Mouse (Mus musculus) liver, embryonic 11.5 days (tissue): Measurements from ENCODE around the gene Taar7e. TPM values are rescaled to one million over a fixed set of nuclear protein-coding genes. Genes with fewer than 3 reads are reported as not detected.

Experiments used
- ATAC-seq: fragments of 200-750 bp; cut with Nextera tagmentation; replicated peaks from 2 replicates; pipeline ENCODE4 v1.8.0; 2017; ENCODE audit warnings: moderate number of reproducible peaks, mild to moderate bottlenecking, moderate TSS enrichment, moderate library complexity; ENCODE audit not compliant: low FRiP score
- DNase-seq: peaks from one replicate; pipeline ENCODE4 v3.0.0-alpha.2; 2017; ENCODE audit warnings: low spot score
- H3K27ac ChIP-seq: fragments of 300-500 bp; sonication (generic); 2 replicates; pipeline ENCODE4 v1.5.1; 2014; ENCODE audit warnings: mild to moderate bottlenecking, low read depth, low read length, control low read depth
- H3K27me3 ChIP-seq: fragments of 300-500 bp; sonication (generic); replicated peaks from 2 replicates; pipeline ENCODE4 v1.6.1; 2014; ENCODE audit warnings: low read length, mixed read lengths; ENCODE audit not compliant: control insufficient read depth, insufficient read depth
- H3K36me3 ChIP-seq: fragments of 300-500 bp; sonication (generic); 2 replicates; pipeline ENCODE4 v1.6.1; 2014; ENCODE audit warnings: mild to moderate bottlenecking, low read length, moderate library complexity, mixed read lengths; ENCODE audit not compliant: control insufficient read depth, insufficient read depth
- H3K4me1 ChIP-seq: fragments of 300-500 bp; sonication (generic); replicated peaks from 2 replicates; pipeline ENCODE4 v1.6.1; 2014; ENCODE audit warnings: low read length, mixed read lengths; ENCODE audit not compliant: control insufficient read depth, insufficient read depth
- H3K4me2 ChIP-seq: fragments of 300-500 bp; sonication (generic); 2 replicates; pipeline ENCODE4 v1.6.1; 2014; ENCODE audit warnings: mild to moderate bottlenecking, control low read depth, moderate library complexity
- H3K4me3 ChIP-seq: fragments of 300-500 bp; sonication (generic); 2 replicates; pipeline ENCODE4 v1.5.1; 2014; ENCODE audit warnings: low read depth, low read length, control low read depth
- H3K9ac ChIP-seq: fragments of 300-500 bp; sonication (generic); 2 replicates; pipeline ENCODE4 v1.6.1; 2014; ENCODE audit warnings: low read depth, low read length, control low read depth
- H3K9me3 ChIP-seq: fragments of 300-500 bp; sonication (generic); 2 replicates; pipeline ENCODE4 v1.6.1; 2016; ENCODE audit warnings: low read length, inconsistent platforms, mixed read lengths; ENCODE audit not compliant: control insufficient read depth
- WGBS: fragments of 180-500 bp; shearing (Covaris S2); extraction: QIAGEN DNeasy Blood & Tissue Kit; methylation state at CpG from one replicate; pipeline ENCODE4 v1.1.7; 2014; 5-methylcytosine and 5-hydroxymethylcytosine counted together
- polyA plus RNA-seq: library from polyadenylated mRNA; unstranded; fragments of >200 nt; fragmentation: Nextera tagmentation; extraction: Ambion mirVana; gene quantifications from 2 replicates; pipeline ENCODE4 v1.2.1, GENCODE M21; 2014

Gene Taar7e
- not detected in 2 replicates for polyA plus RNA-seq

GRCm38 (mm10) chr10:24037314-24037713, at the start of gene Taar7e:
Gene Taar7e, plus strand, starts transcription at chr10:24037614.
- no peak within 1 kb of the TSS for H3K4me3 ChIP-seq
- no peaks in the 10 kb centered on the region for H3K36me3 ChIP-seq
- H3K9me3 ChIP-seq, result no peaks in the 10 kb centered on the region
- no peak within 1 kb of the TSS for H3K4me2 ChIP-seq
- DNase-seq, result no peak
- WGBS, result 93% methylated on average over 2 of the region's 2 CpGs
- peaks cover 3% of the 10 kb centered on the region; the same call in 1 of the 2 replicates for H3K4me1 ChIP-seq
- no peak within 1 kb of the TSS for H3K9ac ChIP-seq
- ATAC-seq, result no peak
- H3K27me3 ChIP-seq, result no peaks in the 10 kb centered on the region
- H3K27ac ChIP-seq, result no peak within 1 kb of the TSS

- Histone ChIP-seq H3K4me3 (no peak within 1 kb of the TSS), H3K4me1 (no peaks in the 10 kb centered on the region), H3K36me3 (no peaks in the 10 kb centered on the region), H3K4me2 (no peak within 1 kb of the TSS), H3K9ac (no peak within 1 kb of the TSS), H3K27ac (no peak within 1 kb of the TSS), H3K9me3 (no peaks in the 10 kb centered on the region), H3K27me3 (no peaks in the 10 kb centered on the region)
- DNase-seq, result no peak
- 83% methylated on average over 3 of the region's 3 CpGs for WGBS
- ATAC-seq, result no peak
These were observed 44.0 kb upstream of the Taar7e start, which contains the start of gene Taar7a for GRCm38 (mm10) chr10:23993381-23993780. Gene Taar7a, minus strand, starts transcription at chr10:23993481.

- 64% methylated on average over 1 of the region's 1 CpGs for WGBS
- no peaks in the 10 kb centered on the region for H3K4me1 ChIP-seq
- H3K27me3 ChIP-seq, result no peaks in the 10 kb centered on the region
- H3K4me3 ChIP-seq, result no peak within 1 kb of the TSS
- no peak within 1 kb of the TSS for H3K9ac ChIP-seq
- ATAC-seq (no peak), DNase-seq (no peak)
- H3K36me3 ChIP-seq, result no peaks in the 10 kb centered on the region
- H3K9me3 ChIP-seq, result no peaks in the 10 kb centered on the region
- H3K4me2 ChIP-seq, result no peak within 1 kb of the TSS
- H3K27ac ChIP-seq, result no peak within 1 kb of the TSS
These were observed 37.8 kb upstream of the Taar7e start, which contains the start of gene Taar7b for GRCm38 (mm10) chr10:23999639-24000038. Gene Taar7b, plus strand, starts transcription at chr10:23999939.

- no peaks in the 10 kb centered on the region for H3K36me3 ChIP-seq
- 60% methylated on average over 1 of the region's 1 CpGs for WGBS
- no peak overlapping the region for H3K27ac ChIP-seq
- H3K9me3 ChIP-seq, result no peaks in the 10 kb centered on the region
- no peak overlapping the region for H3K4me2 ChIP-seq
- no peak overlapping the region for H3K9ac ChIP-seq
- no peak overlapping the region for H3K4me3 ChIP-seq
- no peak for ATAC-seq
- H3K27me3 ChIP-seq, result no peaks in the 10 kb centered on the region
- DNase-seq, result no peak
- peaks cover 6% of the 10 kb centered on the region; the same call in 1 of the 2 replicates for H3K4me1 ChIP-seq
These were observed 31.0 kb upstream of the Taar7e start for GRCm38 (mm10) chr10:24006442-24006841.

GRCm38 (mm10) chr10:24007034-24007433, 30.4 kb upstream of the Taar7e start:
- Histone ChIP-seq H3K9ac (no peak overlapping the region), H3K36me3 (no peaks in the 10 kb centered on the region), H3K4me3 (no peak overlapping the region), H3K4me1 (peaks cover 6% of the 10 kb centered on the region; the same call in 1 of the 2 replicates), H3K9me3 (no peaks in the 10 kb centered on the region), H3K27ac (no peak overlapping the region), H3K27me3 (no peaks in the 10 kb centered on the region), H3K4me2 (no peak overlapping the region)
- DNase-seq, result no peak
- ATAC-seq, result peak; percentile 88
- WGBS, result 46% methylated on average over 2 of the region's 2 CpGs

- H3K4me2 ChIP-seq, result no peak overlapping the region
- no peak overlapping the region for H3K4me3 ChIP-seq
- 68% methylated on average over 1 of the region's 1 CpGs for WGBS
- ATAC-seq, result peak; percentile 63
- no peak overlapping the region for H3K27ac ChIP-seq
- no peaks in the 10 kb centered on the region for H3K9me3 ChIP-seq
- DNase-seq, result no peak
- no peak overlapping the region for H3K9ac ChIP-seq
- H3K27me3 ChIP-seq, result no peaks in the 10 kb centered on the region
- peaks cover 6% of the 10 kb centered on the region; the same call in 1 of the 2 replicates for H3K4me1 ChIP-seq
- H3K36me3 ChIP-seq, result no peaks in the 10 kb centered on the region
These were observed 29.3 kb upstream of the Taar7e start for GRCm38 (mm10) chr10:24008143-24008542.

- no peak within 1 kb of the TSS for H3K27ac ChIP-seq
- ATAC-seq (no peak), DNase-seq (no peak)
- H3K9me3 ChIP-seq, result no peaks in the 10 kb centered on the region
- no peak within 1 kb of the TSS for H3K9ac ChIP-seq
- H3K27me3 ChIP-seq, result no peaks in the 10 kb centered on the region
- H3K4me1 ChIP-seq, result no peaks in the 10 kb centered on the region
- no peaks in the 10 kb centered on the region for H3K36me3 ChIP-seq
- H3K4me2 ChIP-seq, result no peak within 1 kb of the TSS
- no peak within 1 kb of the TSS for H3K4me3 ChIP-seq
These were observed 10.5 kb upstream of the Taar7e start, which contains the start of gene Taar7d for GRCm38 (mm10) chr10:24026922-24027321. Gene Taar7d, plus strand, starts transcription at chr10:24027222.

GRCm38 (mm10) chr10:24031347-24031746, 6.1 kb upstream of the Taar7e start:
- no peaks in the 10 kb centered on the region for H3K36me3 ChIP-seq
- H3K4me1 ChIP-seq, result no peaks in the 10 kb centered on the region
- H3K27me3 ChIP-seq, result no peaks in the 10 kb centered on the region
- no peak overlapping the region for H3K4me2 ChIP-seq
- DNase-seq (no peak), ATAC-seq (no peak)
- H3K9ac ChIP-seq, result no peak overlapping the region
- H3K27ac ChIP-seq, result no peak overlapping the region
- no peak overlapping the region for H3K4me3 ChIP-seq
- no peaks in the 10 kb centered on the region for H3K9me3 ChIP-seq

- Histone ChIP-seq H3K4me3 (no peak overlapping the region), H3K27ac (no peak overlapping the region), H3K36me3 (no peaks in the 10 kb centered on the region), H3K27me3 (no peaks in the 10 kb centered on the region), H3K4me1 (peaks cover 3% of the 10 kb centered on the region; the same call in 1 of the 2 replicates), H3K9ac (no peak overlapping the region), H3K9me3 (no peaks in the 10 kb centered on the region), H3K4me2 (no peak overlapping the region)
- DNase-seq, result no peak
- WGBS, result 46% methylated on average over 2 of the region's 2 CpGs
- ATAC-seq, result peak; percentile 83
These were observed 2.9 kb downstream of the Taar7e start for GRCm38 (mm10) chr10:24040120-24040869.
